Mouse (Mus musculus): ENCODE measurements around the gene St3gal2. TPM values are rescaled to one million over a fixed set of nuclear protein-coding genes. Genes with fewer than 3 reads are reported as not detected.
"Not testable (repeated sequence)": the region's sequence is repeated elsewhere in the genome, so short reads cannot be mapped to it uniquely, and the experiment has no call there.

The St3gal2 gene
- total and polyA plus RNA-seq, 2 experiments from 2014 or later = 9.9 to 12.6 TPM

- no peak overlapping the region for H3K4me3 ChIP-seq (ENCODE audit: low read depth, low read length)
- H3K9me3 ChIP-seq (replicated peaks; ENCODE audit: control insufficient read depth, low read length) = no peaks in the 10 kb centered on the region
- WGBS = 65% methylated on average over 5 of the region's 5 CpGs
- DNase-seq (ENCODE audit: low spot score) = no peak
- no peak overlapping the region for H3K4me2 ChIP-seq (ENCODE audit: low read depth, low read length)
- H3K4me1 ChIP-seq (ENCODE audit: control insufficient read depth, insufficient read depth) = peaks cover 24% of the 10 kb centered on the region
- H3K9ac ChIP-seq (replicated peaks; ENCODE audit: low read depth, low read length) = no peak overlapping the region
- no peak overlapping the region for H3K27ac ChIP-seq (ENCODE audit: low read depth)
- no peaks in the 10 kb centered on the region for H3K27me3 ChIP-seq (ENCODE audit: control insufficient read depth, insufficient read depth, low read length)
- ATAC-seq (ENCODE audit: insufficient read depth, low read depth) = no peak
- no peaks in the 10 kb centered on the region for H3K36me3 ChIP-seq (replicated peaks; ENCODE audit: control insufficient read depth, insufficient read depth, low read length)
- TF ChIP-seq EP300 (IDR thresholded peaks at IDR 0.05; ENCODE audit: low read depth) (no peak), CTCF (IDR thresholded peaks at IDR 0.05; ENCODE audit: low read depth) (no peak)
Observed at GRCm38 (mm10) chr8:110929066-110929465, 9.3 kb downstream of the St3gal2 start.

GRCm38 (mm10) chr8:110929672-110930071 lies 9.9 kb downstream of the St3gal2 start:
- H3K36me3 ChIP-seq (replicated peaks; ENCODE audit: control insufficient read depth, insufficient read depth, low read length); H3K9me3 ChIP-seq (replicated peaks; ENCODE audit: control insufficient read depth, low read length); H3K9ac ChIP-seq (replicated peaks; ENCODE audit: low read depth, low read length); DNase-seq (ENCODE audit: low spot score); ATAC-seq (ENCODE audit: insufficient read depth, low read depth); H3K4me2 ChIP-seq (ENCODE audit: low read depth, low read length); H3K27ac ChIP-seq (ENCODE audit: low read depth); H3K4me3 ChIP-seq (ENCODE audit: low read depth, low read length); H3K27me3 ChIP-seq (ENCODE audit: control insufficient read depth, insufficient read depth, low read length): not testable (repeated sequence)
- peaks cover 24% of the 10 kb centered on the region for H3K4me1 ChIP-seq (ENCODE audit: control insufficient read depth, insufficient read depth)
- 99% methylated on average over 6 of the region's 8 CpGs for WGBS

GRCm38 (mm10) chr8:110931176-110931939 lies 11.6 kb downstream of the St3gal2 start:
- Histone ChIP-seq H3K27ac (ENCODE audit: low read depth) (peak overlapping the region; percentile 59), H3K4me2 (ENCODE audit: low read depth, low read length) (peak overlapping the region; percentile 12; the same call in 1 of the 2 replicates), H3K27me3 (ENCODE audit: control insufficient read depth, insufficient read depth, low read length) (no peaks in the 10 kb centered on the region)

GRCm38 (mm10) chr8:110932444-110932843 lies 12.7 kb downstream of the St3gal2 start:
- 83% methylated on average over 3 of the region's 3 CpGs for WGBS

More at GRCm38 (mm10) chr8:110931176-110931939, 11.6 kb downstream of the St3gal2 start:
- WGBS = 38% methylated on average over 12 of the region's 12 CpGs
- H3K9ac ChIP-seq (replicated peaks; ENCODE audit: low read depth, low read length) = no peak overlapping the region
- no peak overlapping the region for H3K4me3 ChIP-seq (ENCODE audit: low read depth, low read length)
- H3K9me3 ChIP-seq (replicated peaks; ENCODE audit: control insufficient read depth, low read length) = no peaks in the 10 kb centered on the region
- H3K4me1 ChIP-seq (ENCODE audit: control insufficient read depth, insufficient read depth) = peaks cover 21% of the 10 kb centered on the region
- TF ChIP-seq EP300 (IDR thresholded peaks at IDR 0.05; ENCODE audit: low read depth) = peak; percentile 77; the same call in 1 of the 2 replicates
- no peak for TF ChIP-seq CTCF (IDR thresholded peaks at IDR 0.05; ENCODE audit: low read depth)
- DNase-seq (ENCODE audit: low spot score) = peak; percentile 92
- peak; percentile 95 for ATAC-seq (ENCODE audit: insufficient read depth, low read depth)
- H3K36me3 ChIP-seq (replicated peaks; ENCODE audit: control insufficient read depth, insufficient read depth, low read length) = no peaks in the 10 kb centered on the region

GRCm38 (mm10) chr8:110933272-110933671 lies 13.6 kb downstream of the St3gal2 start:
- no peak overlapping the region for H3K4me3 ChIP-seq (ENCODE audit: low read depth, low read length)
- H3K4me2 ChIP-seq (ENCODE audit: low read depth, low read length) = no peak overlapping the region
- TF ChIP-seq EP300 (IDR thresholded peaks at IDR 0.05; ENCODE audit: low read depth) (no peak), CTCF (IDR thresholded peaks at IDR 0.05; ENCODE audit: low read depth) (no peak)
- no peak overlapping the region for H3K27ac ChIP-seq (ENCODE audit: low read depth)
- no peaks in the 10 kb centered on the region for H3K27me3 ChIP-seq (ENCODE audit: control insufficient read depth, insufficient read depth, low read length)
- ATAC-seq (ENCODE audit: insufficient read depth, low read depth) (no peak), DNase-seq (ENCODE audit: low spot score) (no peak)
- H3K9ac ChIP-seq (replicated peaks; ENCODE audit: low read depth, low read length) = no peak overlapping the region
- peaks cover 31% of the 10 kb centered on the region for H3K4me1 ChIP-seq (ENCODE audit: control insufficient read depth, insufficient read depth)
- WGBS = 75% methylated on average over 2 of the region's 2 CpGs
- no peaks in the 10 kb centered on the region for H3K9me3 ChIP-seq (replicated peaks; ENCODE audit: control insufficient read depth, low read length)
- no peaks in the 10 kb centered on the region for H3K36me3 ChIP-seq (replicated peaks; ENCODE audit: control insufficient read depth, insufficient read depth, low read length)

More at GRCm38 (mm10) chr8:110932444-110932843, 12.7 kb downstream of the St3gal2 start:
- DNase-seq (ENCODE audit: low spot score) (no peak), ATAC-seq (ENCODE audit: insufficient read depth, low read depth) (no peak)
- Histone ChIP-seq H3K9ac (replicated peaks; ENCODE audit: low read depth, low read length) (no peak overlapping the region), H3K27me3 (ENCODE audit: control insufficient read depth, insufficient read depth, low read length) (no peaks in the 10 kb centered on the region), H3K4me3 (ENCODE audit: low read depth, low read length) (no peak overlapping the region), H3K36me3 (replicated peaks; ENCODE audit: control insufficient read depth, insufficient read depth, low read length) (no peaks in the 10 kb centered on the region), H3K27ac (ENCODE audit: low read depth) (no peak overlapping the region), H3K4me2 (ENCODE audit: low read depth, low read length) (no peak overlapping the region), H3K9me3 (replicated peaks; ENCODE audit: control insufficient read depth, low read length) (no peaks in the 10 kb centered on the region), H3K4me1 (ENCODE audit: control insufficient read depth, insufficient read depth) (peaks cover 23% of the 10 kb centered on the region)
- TF ChIP-seq CTCF (IDR thresholded peaks at IDR 0.05; ENCODE audit: low read depth) = no peak
- no peak for TF ChIP-seq EP300 (IDR thresholded peaks at IDR 0.05; ENCODE audit: low read depth)

- Histone ChIP-seq H3K36me3 (replicated peaks; ENCODE audit: control insufficient read depth, insufficient read depth, low read length) (no peaks in the 10 kb centered on the region), H3K4me3 (ENCODE audit: low read depth, low read length) (no peak overlapping the region), H3K9me3 (replicated peaks; ENCODE audit: control insufficient read depth, low read length) (no peaks in the 10 kb centered on the region), H3K27ac (ENCODE audit: low read depth) (no peak overlapping the region), H3K27me3 (ENCODE audit: control insufficient read depth, insufficient read depth, low read length) (no peaks in the 10 kb centered on the region), H3K4me1 (ENCODE audit: control insufficient read depth, insufficient read depth) (peaks cover 51% of the 10 kb centered on the region), H3K9ac (replicated peaks; ENCODE audit: low read depth, low read length) (no peak overlapping the region), H3K4me2 (ENCODE audit: low read depth, low read length) (no peak overlapping the region)
- 74% methylated on average over 12 of the region's 12 CpGs for WGBS
- TF ChIP-seq EP300 (IDR thresholded peaks at IDR 0.05; ENCODE audit: low read depth) (no peak), CTCF (IDR thresholded peaks at IDR 0.05; ENCODE audit: low read depth) (no peak)
- no peak for ATAC-seq (ENCODE audit: insufficient read depth, low read depth)
- DNase-seq (ENCODE audit: low spot score) = no peak
Observed at GRCm38 (mm10) chr8:110936217-110936616, 16.5 kb downstream of the St3gal2 start.
